Mouse (Mus musculus) lung, embryonic 15.5 days (tissue): ENCODE results near the gene Rpl27. TPM values are rescaled to one million over a fixed set of nuclear protein-coding genes. Genes with fewer than 3 reads are reported as not detected.
"Not testable (repeated sequence)": the region's sequence is repeated elsewhere in the genome, so short reads cannot be mapped to it uniquely, and the experiment has no call there.

Experiments
- ATAC-seq: fragments of 200-750 bp; cut with Nextera tagmentation; 2 replicates; pipeline ENCODE4 v1.8.0; 2017; ENCODE audit warnings: moderate number of reproducible peaks, borderline replicate concordance; ENCODE audit not compliant: low FRiP score, low TSS enrichment; ENCODE audit errors: extremely low read depth
- H3K27ac ChIP-seq: fragments of 300-500 bp; sonication (generic); 2 replicates; pipeline ENCODE4 v1.5.1; 2015; ENCODE audit warnings: moderate library complexity, mild to moderate bottlenecking, inconsistent platforms
- H3K27me3 ChIP-seq: fragments of 300-500 bp; sonication (generic); 2 replicates; pipeline ENCODE4 v1.6.1; 2015; ENCODE audit warnings: inconsistent platforms
- H3K36me3 ChIP-seq: fragments of 300-500 bp; sonication (generic); 2 replicates; pipeline ENCODE4 v1.6.1; 2015; ENCODE audit warnings: inconsistent platforms
- H3K4me1 ChIP-seq: fragments of 300-500 bp; sonication (generic); 2 replicates; pipeline ENCODE4 v1.6.1; 2015; ENCODE audit warnings: inconsistent platforms
- H3K4me2 ChIP-seq: fragments of 300-500 bp; sonication (generic); 2 replicates; pipeline ENCODE4 v1.6.1; 2015; ENCODE audit warnings: inconsistent platforms, mild to moderate bottlenecking, moderate library complexity
- H3K4me3 ChIP-seq: fragments of 300-500 bp; sonication (generic); 2 replicates; pipeline ENCODE4 v1.5.1; 2015; ENCODE audit warnings: mild to moderate bottlenecking, inconsistent platforms
- H3K9ac ChIP-seq: fragments of 300-500 bp; sonication (generic); 2 replicates; pipeline ENCODE4 v1.6.1; 2015; ENCODE audit warnings: inconsistent platforms
- H3K9me3 ChIP-seq: fragments of 300-500 bp; sonication (generic); 2 replicates; pipeline ENCODE4 v1.6.1; 2016; ENCODE audit warnings: inconsistent platforms
- WGBS: fragments of 180-500 bp; shearing (Covaris S2); methylation state at CpG from one replicate; pipeline ENCODE4 v1.1.7; 2015; 5-methylcytosine and 5-hydroxymethylcytosine counted together
- polyA plus RNA-seq: library from polyadenylated mRNA; unstranded; fragments of >200 nt; fragmentation: Nextera tagmentation; extraction: Ambion mirVana; gene quantifications from 2 replicates; pipeline ENCODE4 v1.2.1, GENCODE M21; 2015

Rpl27 gene
- polyA plus RNA-seq, 1 experiment from 2014 or later, result 299 TPM

- peaks cover 19% of the 10 kb centered on the region for H3K4me1 ChIP-seq
- ATAC-seq, result no peak
- peaks cover 17% of the 10 kb centered on the region for H3K36me3 ChIP-seq
- peak overlapping the region; percentile 54; the same call in 1 of the 2 replicates for H3K9ac ChIP-seq
- 77% methylated on average over 4 of the region's 4 CpGs for WGBS
- peak overlapping the region; percentile 62 for H3K4me2 ChIP-seq
- 0 out of 2 replicates have a peak overlapping the region, but pooled peaks have one; percentile 78 for H3K27ac ChIP-seq
- no peaks in the 10 kb centered on the region for H3K27me3 ChIP-seq
- H3K9me3 ChIP-seq, result no peaks in the 10 kb centered on the region
- peak overlapping the region; percentile 55 for H3K4me3 ChIP-seq
Observed at GRCm38 (mm10) chr11:101448899-101449298, 6.8 kb downstream of the Rpl27 start.

- Histone ChIP-seq H3K4me2 (peak overlapping the region; percentile 62; the same call in 1 of the 2 replicates), H3K4me1 (peaks cover 12% of the 10 kb centered on the region), H3K36me3 (peaks cover 10% of the 10 kb centered on the region)
- not testable (repeated sequence) for H3K27me3 ChIP-seq, H3K9ac ChIP-seq, H3K9me3 ChIP-seq, ATAC-seq, H3K4me3 ChIP-seq, H3K27ac ChIP-seq
- 64% methylated on average over 4 of the region's 4 CpGs for WGBS
Observed at GRCm38 (mm10) chr11:101449596-101449995, 7.5 kb downstream of the Rpl27 start.

GRCm38 (mm10) chr11:101450394-101450793 is 8.3 kb downstream of the Rpl27 start:
- WGBS, result 74% methylated on average over 3 of the region's 3 CpGs
- no peak overlapping the region for H3K4me3 ChIP-seq
- H3K4me2 ChIP-seq, result no peak overlapping the region
- peaks cover 7% of the 10 kb centered on the region; the same call in 1 of the 2 replicates for H3K4me1 ChIP-seq
- H3K27me3 ChIP-seq, result no peaks in the 10 kb centered on the region
- H3K9me3 ChIP-seq, result no peaks in the 10 kb centered on the region
- peaks cover 5% of the 10 kb centered on the region for H3K36me3 ChIP-seq
- no peak overlapping the region for H3K27ac ChIP-seq
- ATAC-seq, result no peak
- H3K9ac ChIP-seq, result no peak overlapping the region

- no peak overlapping the region for H3K27ac ChIP-seq
- H3K9ac ChIP-seq, result no peak overlapping the region
- no peaks in the 10 kb centered on the region for H3K9me3 ChIP-seq
- no peaks in the 10 kb centered on the region for H3K36me3 ChIP-seq
- WGBS, result 90% methylated on average over 10 of the region's 10 CpGs
- no peak overlapping the region for H3K4me2 ChIP-seq
- peaks cover 7% of the 10 kb centered on the region; the same call in 1 of the 2 replicates for H3K4me1 ChIP-seq
- ATAC-seq, result no peak
- no peak overlapping the region for H3K4me3 ChIP-seq
- no peaks in the 10 kb centered on the region for H3K27me3 ChIP-seq
Observed at GRCm38 (mm10) chr11:101451536-101451935, 9.4 kb downstream of the Rpl27 start.

- H3K4me2 ChIP-seq, result no peak overlapping the region
- H3K27me3 ChIP-seq, result no peaks in the 10 kb centered on the region
- H3K36me3 ChIP-seq, result no peaks in the 10 kb centered on the region
- no peak overlapping the region for H3K4me3 ChIP-seq
- peaks cover 7% of the 10 kb centered on the region; the same call in 1 of the 2 replicates for H3K4me1 ChIP-seq
- no peak overlapping the region for H3K9ac ChIP-seq
- 59% methylated on average over 10 of the region's 10 CpGs for WGBS
- H3K9me3 ChIP-seq, result no peaks in the 10 kb centered on the region
- ATAC-seq, result no peak
- H3K27ac ChIP-seq, result no peak overlapping the region
Observed at GRCm38 (mm10) chr11:101452093-101452774, 10.1 kb downstream of the Rpl27 start.

GRCm38 (mm10) chr11:101454702-101455101 is 12.6 kb downstream of the Rpl27 start:
- H3K9ac ChIP-seq, result no peak overlapping the region
- ATAC-seq, result no peak
- WGBS, result 65% methylated on average over 6 of the region's 6 CpGs
- peaks cover 9% of the 10 kb centered on the region for H3K4me1 ChIP-seq
- no peak overlapping the region for H3K4me2 ChIP-seq
- peaks cover 7% of the 10 kb centered on the region; the same call in 1 of the 2 replicates for H3K36me3 ChIP-seq
- H3K27ac ChIP-seq, result no peak overlapping the region
- no peaks in the 10 kb centered on the region for H3K27me3 ChIP-seq
- no peak overlapping the region for H3K4me3 ChIP-seq
- no peaks in the 10 kb centered on the region for H3K9me3 ChIP-seq

- Histone ChIP-seq H3K36me3 (peaks cover 7% of the 10 kb centered on the region; the same call in 1 of the 2 replicates), H3K4me2 (no peak overlapping the region), H3K9me3 (no peaks in the 10 kb centered on the region), H3K27ac (no peak overlapping the region), H3K9ac (no peak overlapping the region), H3K4me3 (no peak overlapping the region), H3K27me3 (no peaks in the 10 kb centered on the region), H3K4me1 (peaks cover 16% of the 10 kb centered on the region)
- whole genome bisulfite sequencing, result 68% methylated on average over 7 of the region's 7 CpGs
- no peak for ATAC-seq
Observed at GRCm38 (mm10) chr11:101455627-101456026, 13.5 kb downstream of the Rpl27 start.

- Histone ChIP-seq H3K27ac (no peak overlapping the region), H3K9me3 (no peaks in the 10 kb centered on the region), H3K36me3 (peaks cover 15% of the 10 kb centered on the region; the same call in 1 of the 2 replicates), H3K9ac (no peak overlapping the region), H3K4me3 (no peak overlapping the region), H3K27me3 (no peaks in the 10 kb centered on the region), H3K4me2 (no peak overlapping the region), H3K4me1 (peaks cover 21% of the 10 kb centered on the region)
- 92% methylated on average over 9 of the region's 9 CpGs for WGBS
- no peak for ATAC-seq
Observed at GRCm38 (mm10) chr11:101457631-101458030, 15.5 kb downstream of the Rpl27 start.

- H3K36me3 ChIP-seq, result peaks cover 15% of the 10 kb centered on the region; the same call in 1 of the 2 replicates
- WGBS, result 81% methylated on average over 12 of the region's 12 CpGs
Observed at GRCm38 (mm10) chr11:101458217-101458616, 16.1 kb downstream of the Rpl27 start.

GRCm38 (mm10) chr11:101459716-101460115 is 17.6 kb downstream of the Rpl27 start:
- no peaks in the 10 kb centered on the region for H3K9me3 ChIP-seq
- H3K36me3 ChIP-seq, result peaks cover 15% of the 10 kb centered on the region; the same call in 1 of the 2 replicates
- H3K27ac ChIP-seq, result no peak overlapping the region
- no peak overlapping the region for H3K9ac ChIP-seq
- WGBS, result 39% methylated on average over 5 of the region's 6 CpGs
- H3K4me2 ChIP-seq, result no peak overlapping the region
- H3K4me1 ChIP-seq, result peaks cover 40% of the 10 kb centered on the region
- no peaks in the 10 kb centered on the region for H3K27me3 ChIP-seq
- ATAC-seq, result peak; percentile 32; the same call in 1 of the 2 replicates
- H3K4me3 ChIP-seq, result no peak overlapping the region

More at GRCm38 (mm10) chr11:101458217-101458616, 16.1 kb downstream of the Rpl27 start:
- no peak overlapping the region for H3K27ac ChIP-seq
- H3K4me3 ChIP-seq, result no peak overlapping the region
- no peaks in the 10 kb centered on the region for H3K27me3 ChIP-seq
- no peaks in the 10 kb centered on the region for H3K9me3 ChIP-seq
- H3K4me2 ChIP-seq, result no peak overlapping the region
- H3K9ac ChIP-seq, result no peak overlapping the region
- peaks cover 27% of the 10 kb centered on the region for H3K4me1 ChIP-seq
- no peak for ATAC-seq

- H3K36me3 ChIP-seq, result peaks cover 15% of the 10 kb centered on the region; the same call in 1 of the 2 replicates
- no peak overlapping the region for H3K4me3 ChIP-seq
- H3K27ac ChIP-seq, result no peak overlapping the region; the same call in 1 of the 2 replicates
- ATAC-seq, result no peak
- H3K9me3 ChIP-seq, result no peaks in the 10 kb centered on the region
- no peak overlapping the region for H3K4me2 ChIP-seq
- no peak overlapping the region for H3K9ac ChIP-seq
- H3K4me1 ChIP-seq, result peaks cover 46% of the 10 kb centered on the region
- H3K27me3 ChIP-seq, result no peaks in the 10 kb centered on the region
- 80% methylated on average over 15 of the region's 15 CpGs for WGBS
Observed at GRCm38 (mm10) chr11:101460321-101460720, 18.2 kb downstream of the Rpl27 start.

- Histone ChIP-seq H3K9me3 (no peaks in the 10 kb centered on the region), H3K27ac (no peak overlapping the region), H3K9ac (no peak overlapping the region), H3K4me2 (no peak overlapping the region), H3K36me3 (peaks cover 15% of the 10 kb centered on the region; the same call in 1 of the 2 replicates), H3K27me3 (no peaks in the 10 kb centered on the region), H3K4me3 (no peak overlapping the region), H3K4me1 (peaks cover 54% of the 10 kb centered on the region)
- ATAC-seq, result no peak
- 74% methylated on average over 14 of the region's 14 CpGs for WGBS
Observed at GRCm38 (mm10) chr11:101462141-101462540, 20.0 kb downstream of the Rpl27 start.
